ENCODE assay signal across 12 mouse cellular contexts in genomic region chr15:93916856-93917255, GRCm38 (mm10).
A peak's percentile ranks its signal among the peaks of the same experiment; 100 is the strongest.
DNase-seq lines count a peak whose midpoint lies in the region; ATAC-seq lines count a peak whose summit lies in the region.
"Had no signal": no experiment of that assay in that cellular context is flagged by ENCODE, and none has a peak within 500 bp of the region (broad histone marks: within the 10 kb centered on the region; RNA-seq: fewer than 3 reads in every experiment).

No protein-coding gene starts in this region.

- H3K9ac ChIP-seq in embryonic facial prominence, embryonic 13.5 days = no peak overlapping the region
- no peak overlapping the region for H3K9ac ChIP-seq in limb, embryonic 12.5 days (replicated peaks)
- H3K9ac ChIP-seq: liver, embryonic 12.5 days had no signal

- H3K9me3 ChIP-seq in embryonic facial prominence, embryonic 13.5 days = no peaks in the 10 kb centered on the region
- H3K9me3 ChIP-seq in limb, embryonic 12.5 days = no peaks in the 10 kb centered on the region
- H3K9me3 ChIP-seq: liver, embryonic 12.5 days had no signal

- peaks cover 46% of the 10 kb centered on the region for H3K4me1 ChIP-seq in embryonic facial prominence, embryonic 13.5 days
- H3K4me1 ChIP-seq in limb, embryonic 12.5 days (replicated peaks) = peaks cover 39% of the 10 kb centered on the region

- H3K4me2 ChIP-seq in embryonic facial prominence, embryonic 13.5 days = no peak overlapping the region
- no peak overlapping the region; the same call in 1 of the 2 replicates for H3K4me2 ChIP-seq in limb, embryonic 12.5 days
- H3K4me2 ChIP-seq: liver, embryonic 12.5 days had no signal

- H3K4me3 ChIP-seq in embryonic facial prominence, embryonic 13.5 days = no peak overlapping the region
- H3K4me3 ChIP-seq in limb, embryonic 12.5 days (replicated peaks) = no peak overlapping the region
- H3K4me3 ChIP-seq: layer of hippocampus, adult 2 months; liver, embryonic 12.5 days had no signal

- ATAC-seq in embryonic facial prominence, embryonic 13.5 days (ENCODE audit: insufficient number of reproducible peaks, insufficient read depth, low FRiP score, low TSS enrichment, low read depth) = no peak
- no peak for ATAC-seq in limb, embryonic 12.5 days (ENCODE audit: insufficient number of reproducible peaks, insufficient read depth, low FRiP score, low TSS enrichment, low read depth)
- ATAC-seq: liver, embryonic 12.5 days had no signal

- peak overlapping the region; percentile 62 for H3K27ac ChIP-seq in embryonic facial prominence, embryonic 13.5 days
- H3K27ac ChIP-seq in limb, embryonic 12.5 days = peak overlapping the region; percentile 42; the same call in 1 of the 2 replicates
- H3K27ac ChIP-seq: layer of hippocampus, adult 2 months; liver, embryonic 12.5 days had no signal

- no peaks in the 10 kb centered on the region for H3K27me3 ChIP-seq in embryonic facial prominence, embryonic 13.5 days
- no peaks in the 10 kb centered on the region for H3K27me3 ChIP-seq in limb, embryonic 12.5 days
- H3K27me3 ChIP-seq: liver, embryonic 12.5 days had no signal

- 22% methylated on average over 3 of the region's 3 CpGs for WGBS in embryonic facial prominence, embryonic 13.5 days
- 41% methylated on average over 3 of the region's 3 CpGs for WGBS in limb, embryonic 12.5 days

- no peaks in the 10 kb centered on the region for H3K36me3 ChIP-seq in embryonic facial prominence, embryonic 13.5 days
- no peaks in the 10 kb centered on the region for H3K36me3 ChIP-seq in limb, embryonic 12.5 days
- H3K36me3 ChIP-seq: liver, embryonic 12.5 days had no signal

- DNase-seq in kidney, adult 9 months = peak; percentile 17
- no peak for DNase-seq in kidney, adult 18-20 months
- peak; percentile 31 for DNase-seq in adipocyte (ENCODE audit: low spot score)
- DNase-seq in thymus, postnatal 10 days (ENCODE audit: low spot score in 2 of 2) = no peak
- DNase-seq in gastrocnemius, postnatal 25 days = no peak
- DNase-seq: cerebellum, adult 2 months; gastrocnemius, postnatal 10 days; right cerebral cortex, postnatal 4 days had no signal

Comparison
In these comparisons a context has a peak if more than half of its experiments do, and no peak if none do; other contexts are left out.
1. DNase-seq: peak in kidney, adult 9 months (single experiment) and adipocyte (single experiment); none in kidney, adult 18-20 months (single experiment), thymus, postnatal 10 days (0 of 2) and gastrocnemius, postnatal 25 days (single experiment).